Mouse (Mus musculus): ENCODE results near the gene Mrpl16.

DNA sequence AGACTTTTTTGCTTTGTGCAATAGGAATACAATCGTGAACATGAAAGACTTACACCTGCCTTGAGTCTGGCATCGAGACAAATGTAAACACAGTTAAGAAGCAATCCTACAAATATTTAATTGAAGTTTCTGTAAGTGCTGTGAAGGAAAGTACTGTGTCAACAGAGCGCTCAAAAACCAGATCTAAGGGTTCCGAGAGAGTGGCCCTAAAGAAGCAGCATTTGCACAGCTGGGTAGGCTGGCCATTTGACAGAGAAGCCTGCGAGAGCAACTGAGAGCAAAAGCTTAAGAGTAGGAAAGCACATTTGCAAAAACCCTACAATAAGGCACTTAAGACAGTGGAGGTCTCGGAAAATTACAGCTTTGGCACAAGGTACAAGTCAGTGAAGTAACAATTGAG lies 45.9 kb upstream of the Mrpl16 start:
- no peak for TF ChIP-seq CTCF (IDR thresholded peaks at IDR 0.05; ENCODE audit: low read depth)
- TF ChIP-seq EP300 (optimal IDR thresholded peaks at IDR 0.05) = no peak

Data from stomach, postnatal 0 days (tissue).